Mouse (Mus musculus): ENCODE results near the gene Tgm4.

The Tgm4 gene

DNA sequence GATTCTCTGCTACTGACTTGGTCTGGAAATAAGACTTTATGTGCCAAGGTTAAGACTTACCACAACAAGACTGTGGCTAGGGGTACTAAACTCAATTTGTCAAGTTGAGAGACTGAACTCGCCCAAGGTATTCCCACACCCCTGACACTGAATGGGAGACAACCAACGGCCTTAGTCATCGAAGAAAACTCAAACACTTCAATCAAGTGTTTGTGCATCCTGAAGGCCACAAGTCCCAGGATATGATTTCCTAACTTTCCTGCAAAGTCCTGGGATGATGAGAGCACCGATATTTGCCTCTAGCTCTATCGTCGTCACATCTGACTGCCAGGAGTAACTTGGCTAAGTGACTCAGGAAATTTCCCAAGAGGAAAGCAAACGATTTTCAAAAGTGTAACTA, 74.7 kb downstream of the Tgm4 start:
- DNase-seq: no peak

DNA sequence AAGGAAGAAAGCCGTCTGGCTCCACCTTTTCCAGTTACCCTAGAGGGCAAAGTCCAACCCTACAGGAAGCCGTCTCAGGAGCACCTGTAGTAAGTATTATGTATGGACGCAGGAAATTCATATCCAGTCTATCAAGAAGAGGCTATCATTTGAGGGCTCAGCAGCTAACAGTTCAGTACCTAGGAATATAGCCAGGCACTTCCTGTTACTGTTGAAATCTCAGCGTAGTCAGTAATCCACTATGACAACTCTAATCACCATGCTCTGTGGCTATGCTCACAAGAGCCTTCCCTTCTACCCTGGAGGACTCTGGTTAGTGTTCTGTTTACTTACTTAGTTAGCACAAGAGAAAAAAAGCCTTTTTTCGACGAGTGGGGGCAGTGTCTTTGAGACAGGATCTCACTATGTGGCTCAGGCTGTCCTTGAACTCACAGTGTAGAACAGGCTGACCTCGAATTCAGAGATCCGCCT, 77.3 kb downstream of the Tgm4 start:
- no peak for DNase-seq

DNA sequence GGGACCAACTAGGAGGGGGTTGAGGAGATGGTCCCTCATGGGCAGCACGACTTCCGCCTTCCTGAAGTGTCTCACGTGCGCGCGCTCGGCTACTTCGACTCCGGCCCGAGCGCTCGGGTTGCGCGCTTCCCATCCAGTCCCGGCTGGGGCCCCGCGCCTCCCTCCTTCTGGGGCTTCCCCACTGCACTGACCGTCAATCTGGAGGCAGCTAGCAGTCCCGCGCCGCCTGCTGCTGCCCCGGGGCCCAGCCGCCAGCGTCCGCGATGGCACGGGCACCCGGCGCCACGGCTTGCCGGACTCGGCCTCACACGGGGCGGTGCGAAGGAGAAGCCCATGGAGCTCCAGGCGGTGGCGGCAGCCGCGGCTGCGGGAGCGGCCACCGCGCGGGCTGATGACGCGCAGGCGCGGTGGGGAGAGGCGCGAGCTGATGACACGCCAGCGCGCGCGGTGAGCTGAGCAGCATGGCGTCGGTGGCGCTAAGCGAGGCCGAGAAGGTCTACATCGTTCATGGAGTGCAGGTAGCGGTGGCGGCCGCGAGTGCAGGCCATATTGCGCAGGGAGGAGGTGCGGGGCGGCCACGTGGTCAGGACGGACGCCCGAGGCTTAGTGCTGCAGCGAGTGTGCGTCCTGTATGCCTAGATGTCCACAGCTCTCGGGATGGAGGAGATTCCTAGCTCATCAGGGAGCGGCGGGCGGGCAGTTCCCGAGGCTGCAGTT, 78.4 kb downstream of the Tgm4 start, which contains the start of the genes Zdhhc3 and Exosc7:
Gene Zdhhc3, minus strand, starts transcription at position 401 of the 717 bp plus-strand sequence.
Gene Exosc7, plus strand, starts transcription at position 411 of the 717 bp plus-strand sequence.
- peak; percentile 92 for DNase-seq

- DNase-seq: no peak
Observed at GRCm38 (mm10) chr9:123113931-123114330, 79.4 kb downstream of the Tgm4 start.

DNA sequence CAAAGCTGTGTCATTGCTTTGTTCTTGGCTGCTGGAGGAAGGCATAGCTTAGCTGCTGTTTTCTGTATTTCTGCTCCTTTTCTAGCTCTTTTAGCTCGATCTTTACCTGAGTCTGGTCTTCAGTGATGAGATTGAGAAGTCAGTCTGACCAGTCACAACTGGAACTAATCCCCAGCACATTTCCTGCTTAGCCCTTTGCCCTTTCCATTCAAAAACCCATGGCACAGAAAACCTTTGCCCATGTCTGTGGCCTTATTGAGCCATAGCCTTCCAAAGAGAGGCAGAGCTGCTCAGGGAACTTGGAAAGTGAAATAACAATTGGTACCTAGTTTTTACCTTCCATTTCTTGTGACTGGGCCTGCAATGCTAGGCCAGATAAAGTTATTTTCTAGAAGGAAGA, 81.0 kb downstream of the Tgm4 start:
- DNase-seq: no peak
